Mouse (Mus musculus): ENCODE results near the gene Wfdc12. TPM values are rescaled to one million over a fixed set of nuclear protein-coding genes. Genes with fewer than 3 reads are reported as not detected.

Gene Wfdc12
- polyA plus RNA-seq, 1 experiment from 2014 or later: 0.22 TPM

- Histone ChIP-seq H3K4me3 (no peak overlapping the region), H3K27me3 (peaks cover 38% of the 10 kb centered on the region), H3K4me1 (peaks cover 11% of the 10 kb centered on the region), H3K9ac (no peak overlapping the region), H3K27ac (no peak overlapping the region), H3K4me2 (replicated peaks) (no peak overlapping the region), H3K9me3 (no peaks in the 10 kb centered on the region), H3K36me3 (no peaks in the 10 kb centered on the region)
- 72% methylated on average over 8 of the region's 8 CpGs for WGBS
- ATAC-seq (ENCODE audit: insufficient number of reproducible peaks, insufficient read depth, low FRiP score, low TSS enrichment): no peak
These were observed 15.6 kb downstream of the Wfdc12 start for GRCm38 (mm10) chr2:164174649-164175395.

GRCm38 (mm10) chr2:164173394-164173793 lies 17.0 kb downstream of the Wfdc12 start:
- Histone ChIP-seq H3K9me3 (no peaks in the 10 kb centered on the region), H3K4me2 (replicated peaks) (no peak overlapping the region), H3K4me3 (no peak overlapping the region), H3K27me3 (peaks cover 52% of the 10 kb centered on the region), H3K36me3 (no peaks in the 10 kb centered on the region), H3K27ac (no peak overlapping the region), H3K4me1 (peaks cover 13% of the 10 kb centered on the region), H3K9ac (no peak overlapping the region)
- 57% methylated on average over 3 of the region's 3 CpGs for WGBS
- ATAC-seq (ENCODE audit: insufficient number of reproducible peaks, insufficient read depth, low FRiP score, low TSS enrichment): no peak

DNA sequence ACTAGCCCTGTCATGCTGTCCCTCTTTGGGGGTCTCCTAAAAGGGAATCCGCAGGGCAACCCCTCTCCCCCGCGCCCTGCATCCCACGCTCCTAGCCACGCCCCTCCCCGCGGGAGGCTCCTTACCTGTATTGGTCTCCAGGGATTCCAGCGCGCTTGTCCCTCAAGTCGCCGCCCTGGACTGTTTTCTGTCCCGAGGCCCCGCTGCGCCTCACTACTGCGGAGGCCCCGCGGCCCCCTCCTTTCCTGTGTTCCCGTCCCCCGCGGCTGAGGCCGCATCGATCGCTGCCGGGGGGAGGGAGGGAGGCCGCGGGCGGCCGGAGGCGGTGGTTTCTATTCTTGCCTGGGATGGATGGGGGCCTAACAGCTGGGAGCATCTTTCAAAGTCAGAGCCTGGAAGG lies 19.5 kb downstream of the Wfdc12 start, which contains the start of gene Kcns1:
Kcns1 (minus strand) TSS at position 212 of the 400 bp plus-strand sequence.
- 3% methylated on average over 29 of the region's 29 CpGs for WGBS
- H3K9ac ChIP-seq: peak within 1 kb of the TSS; percentile 44; the same call in 1 of the 2 replicates
- no peak within 1 kb of the TSS for H3K27ac ChIP-seq
- H3K36me3 ChIP-seq: no peaks in the 10 kb centered on the region
- H3K27me3 ChIP-seq: peaks cover 72% of the 10 kb centered on the region
- no peaks in the 10 kb centered on the region for H3K9me3 ChIP-seq
- peak within 1 kb of the TSS; percentile 75 for H3K4me2 ChIP-seq (replicated peaks)
- H3K4me1 ChIP-seq: peaks cover 18% of the 10 kb centered on the region
- no peak for ATAC-seq (ENCODE audit: insufficient number of reproducible peaks, insufficient read depth, low FRiP score, low TSS enrichment)
- H3K4me3 ChIP-seq: peak within 1 kb of the TSS; percentile 41

- 3% methylated on average over 11 of the region's 11 CpGs for WGBS
- Histone ChIP-seq H3K27ac (no peak overlapping the region), H3K4me2 (replicated peaks) (peak overlapping the region; percentile 75), H3K36me3 (no peaks in the 10 kb centered on the region), H3K27me3 (peaks cover 78% of the 10 kb centered on the region), H3K9ac (no peak overlapping the region), H3K4me1 (peaks cover 18% of the 10 kb centered on the region), H3K9me3 (no peaks in the 10 kb centered on the region), H3K4me3 (no peak overlapping the region)
- ATAC-seq (ENCODE audit: insufficient number of reproducible peaks, insufficient read depth, low FRiP score, low TSS enrichment): no peak
These were observed 20.1 kb downstream of the Wfdc12 start for GRCm38 (mm10) chr2:164170326-164170725.

- no peak for ATAC-seq (ENCODE audit: insufficient number of reproducible peaks, insufficient read depth, low FRiP score, low TSS enrichment)
- peaks cover 14% of the 10 kb centered on the region for H3K4me1 ChIP-seq
- no peaks in the 10 kb centered on the region for H3K9me3 ChIP-seq
- peak overlapping the region; percentile 38 for H3K4me3 ChIP-seq
- WGBS: 13% methylated on average over 42 of the region's 42 CpGs
- H3K4me2 ChIP-seq (replicated peaks): peak overlapping the region; percentile 65
- H3K27me3 ChIP-seq: peaks cover 73% of the 10 kb centered on the region
- no peaks in the 10 kb centered on the region for H3K36me3 ChIP-seq
- no peak overlapping the region for H3K27ac ChIP-seq
- H3K9ac ChIP-seq: 0 out of 2 replicates have a peak overlapping the region, but pooled peaks have one; percentile 33
These were observed 21.8 kb downstream of the Wfdc12 start for GRCm38 (mm10) chr2:164168571-164168946.

GRCm38 (mm10) chr2:164167752-164168570 lies 22.4 kb downstream of the Wfdc12 start:
- 10% methylated on average over 90 of the region's 90 CpGs for WGBS
- Histone ChIP-seq H3K36me3 (no peaks in the 10 kb centered on the region), H3K9me3 (no peaks in the 10 kb centered on the region), H3K4me1 (peaks cover 14% of the 10 kb centered on the region), H3K4me2 (replicated peaks) (peak overlapping the region; percentile 65), H3K9ac (peak overlapping the region; percentile 33; the same call in 1 of the 2 replicates), H3K27me3 (peaks cover 69% of the 10 kb centered on the region), H3K4me3 (peak overlapping the region; percentile 38), H3K27ac (no peak overlapping the region)
- ATAC-seq (ENCODE audit: insufficient number of reproducible peaks, insufficient read depth, low FRiP score, low TSS enrichment): 0 out of 2 replicates have a peak, but pooled peaks have one; percentile 30

DNA sequence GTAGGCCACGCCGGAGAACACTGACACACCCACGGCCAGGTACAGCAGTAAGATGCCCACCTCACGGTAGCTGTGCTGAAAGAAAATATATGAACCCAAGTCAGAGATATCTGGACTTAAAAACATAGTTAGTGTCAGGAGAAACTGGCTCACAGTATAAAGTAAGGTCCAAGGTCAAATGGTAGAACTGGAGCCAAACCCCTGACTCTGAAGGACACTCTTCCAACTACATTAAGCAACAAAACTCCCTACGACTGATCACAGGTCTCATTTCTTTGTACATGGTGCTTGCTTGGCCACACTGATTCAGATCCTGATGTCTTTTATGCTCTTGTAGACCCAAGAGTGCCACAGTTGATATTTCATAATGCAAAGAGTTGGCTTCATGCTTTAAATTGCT lies 25.5 kb downstream of the Wfdc12 start:
- 96% methylated on average over 5 of the region's 5 CpGs for WGBS
- Histone ChIP-seq H3K4me3 (no peak overlapping the region), H3K27ac (no peak overlapping the region), H3K27me3 (peaks cover 47% of the 10 kb centered on the region), H3K36me3 (no peaks in the 10 kb centered on the region), H3K4me2 (replicated peaks) (no peak overlapping the region), H3K9me3 (no peaks in the 10 kb centered on the region), H3K4me1 (peaks cover 7% of the 10 kb centered on the region), H3K9ac (no peak overlapping the region)
- ATAC-seq (ENCODE audit: insufficient number of reproducible peaks, insufficient read depth, low FRiP score, low TSS enrichment): no peak

DNA sequence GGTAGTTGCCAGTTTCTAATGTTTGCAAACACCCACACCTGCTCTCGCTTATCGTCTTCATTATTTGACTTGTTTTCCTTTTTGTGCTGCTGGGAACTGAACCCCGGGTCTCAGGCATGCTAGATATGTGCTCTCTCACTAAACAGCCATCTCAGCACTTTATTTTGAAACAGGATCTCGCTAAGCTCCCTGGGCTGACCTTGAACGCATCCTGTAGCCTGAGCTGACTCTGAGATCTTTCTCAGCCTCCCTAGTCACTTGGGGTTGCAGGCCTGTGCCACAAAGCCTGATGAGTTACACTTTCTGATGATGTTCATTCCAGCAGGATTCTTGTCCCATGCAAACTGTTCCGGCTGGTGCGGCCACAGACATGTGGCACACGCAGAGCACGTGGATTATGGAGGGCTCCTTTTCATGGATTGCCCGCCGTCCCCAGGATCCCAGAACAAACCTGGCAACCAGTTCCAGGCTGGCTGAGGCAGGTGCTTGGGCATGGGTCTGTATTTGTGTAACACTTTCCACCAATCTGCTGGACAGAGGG lies 28.8 kb downstream of the Wfdc12 start:
- H3K27ac ChIP-seq: no peak overlapping the region
- 74% methylated on average over 11 of the region's 11 CpGs for WGBS
- no peaks in the 10 kb centered on the region for H3K36me3 ChIP-seq
- peaks cover 14% of the 10 kb centered on the region for H3K27me3 ChIP-seq
- H3K9ac ChIP-seq: no peak overlapping the region
- no peak overlapping the region for H3K4me2 ChIP-seq (replicated peaks)
- H3K9me3 ChIP-seq: no peaks in the 10 kb centered on the region
- H3K4me1 ChIP-seq: no peaks in the 10 kb centered on the region
- no peak for ATAC-seq (ENCODE audit: insufficient number of reproducible peaks, insufficient read depth, low FRiP score, low TSS enrichment)
- no peak overlapping the region for H3K4me3 ChIP-seq

DNA sequence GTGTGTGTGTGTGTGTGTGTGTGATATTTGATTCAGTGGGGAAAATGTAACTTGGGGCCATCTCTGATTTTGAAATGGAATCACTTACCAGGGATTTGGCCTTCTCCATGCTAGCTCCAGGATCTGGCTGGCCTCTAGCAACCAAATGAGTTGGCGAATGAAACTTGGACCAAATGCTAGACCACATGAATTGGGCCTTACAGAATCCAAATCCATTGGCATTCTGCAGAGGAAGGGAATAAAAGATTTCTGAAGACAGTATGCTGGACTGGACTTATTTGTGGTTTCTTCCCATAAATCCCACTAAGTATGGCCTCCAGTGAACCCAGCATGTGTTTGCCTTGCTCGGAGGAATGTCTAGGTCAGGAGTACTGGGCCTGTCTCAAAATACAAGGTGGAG lies 31.6 kb downstream of the Wfdc12 start:
- H3K27ac ChIP-seq: no peak overlapping the region

GRCm38 (mm10) chr2:164156158-164156557 lies 34.2 kb downstream of the Wfdc12 start:
- no peak for ATAC-seq (ENCODE audit: insufficient number of reproducible peaks, insufficient read depth, low FRiP score, low TSS enrichment)

More for the DNA sequence above, 31.6 kb downstream of the Wfdc12 start:
- no peak overlapping the region for H3K4me2 ChIP-seq (replicated peaks)
- ATAC-seq (ENCODE audit: insufficient number of reproducible peaks, insufficient read depth, low FRiP score, low TSS enrichment): no peak
- no peak overlapping the region for H3K9ac ChIP-seq
- no peak overlapping the region for H3K4me3 ChIP-seq
- 79% methylated on average over 2 of the region's 2 CpGs for WGBS
- H3K27me3 ChIP-seq: no peaks in the 10 kb centered on the region
- no peaks in the 10 kb centered on the region for H3K4me1 ChIP-seq
- H3K36me3 ChIP-seq: peaks cover 7% of the 10 kb centered on the region; the same call in 1 of the 2 replicates
- H3K9me3 ChIP-seq: no peaks in the 10 kb centered on the region

GRCm38 (mm10) chr2:164154007-164154406 lies 36.4 kb downstream of the Wfdc12 start:
- no peak for ATAC-seq (ENCODE audit: insufficient number of reproducible peaks, insufficient read depth, low FRiP score, low TSS enrichment)
- Histone ChIP-seq H3K36me3 (peaks cover 17% of the 10 kb centered on the region), H3K4me1 (peaks cover 18% of the 10 kb centered on the region), H3K9me3 (no peaks in the 10 kb centered on the region), H3K27me3 (no peaks in the 10 kb centered on the region), H3K4me2 (replicated peaks) (no peak overlapping the region), H3K4me3 (no peak overlapping the region), H3K27ac (no peak overlapping the region), H3K9ac (no peak overlapping the region)
- WGBS: 93% methylated on average over 10 of the region's 10 CpGs

More at GRCm38 (mm10) chr2:164156158-164156557, 34.2 kb downstream of the Wfdc12 start:
- Histone ChIP-seq H3K4me2 (replicated peaks) (no peak overlapping the region), H3K27ac (no peak overlapping the region), H3K27me3 (no peaks in the 10 kb centered on the region), H3K4me3 (no peak overlapping the region), H3K9me3 (no peaks in the 10 kb centered on the region), H3K4me1 (no peaks in the 10 kb centered on the region), H3K9ac (no peak overlapping the region), H3K36me3 (peaks cover 17% of the 10 kb centered on the region)
- 89% methylated on average over 7 of the region's 7 CpGs for WGBS

Measured in embryonic facial prominence, embryonic 12.5 days (tissue).